Mouse (Mus musculus): ENCODE measurements at regions not wholly inside any gene's neighbourhood (a gene's known extent, or its start where the extent isn't known, plus 50 kb on each side); places are given as distances from the start of the nearest gene placed in this dataset.
"Not testable (repeated sequence)": the region's sequence is repeated elsewhere in the genome, so short reads cannot be mapped to it uniquely, and the experiment has no call there.

DNA sequence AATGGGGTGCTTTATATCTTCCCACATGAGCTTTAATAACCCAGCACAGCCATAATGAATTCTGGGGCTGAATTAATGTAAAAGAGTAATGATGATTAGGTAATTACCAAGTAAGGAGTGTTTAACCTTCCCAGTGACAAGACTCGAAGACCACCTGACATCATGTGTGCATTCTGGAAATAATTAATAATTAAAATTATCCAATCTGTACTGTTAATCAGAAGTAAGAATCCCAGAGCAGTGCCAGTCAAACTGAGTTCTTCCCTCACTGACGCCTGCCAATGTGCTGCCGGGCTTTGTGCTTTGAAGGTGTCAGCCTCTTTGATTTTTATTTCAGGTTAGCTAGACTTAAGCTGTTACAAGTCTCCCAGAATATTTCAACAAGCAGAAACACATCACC, 183.0 kb upstream of the Plxna2 start:
- DNase-seq: no peak

DNA sequence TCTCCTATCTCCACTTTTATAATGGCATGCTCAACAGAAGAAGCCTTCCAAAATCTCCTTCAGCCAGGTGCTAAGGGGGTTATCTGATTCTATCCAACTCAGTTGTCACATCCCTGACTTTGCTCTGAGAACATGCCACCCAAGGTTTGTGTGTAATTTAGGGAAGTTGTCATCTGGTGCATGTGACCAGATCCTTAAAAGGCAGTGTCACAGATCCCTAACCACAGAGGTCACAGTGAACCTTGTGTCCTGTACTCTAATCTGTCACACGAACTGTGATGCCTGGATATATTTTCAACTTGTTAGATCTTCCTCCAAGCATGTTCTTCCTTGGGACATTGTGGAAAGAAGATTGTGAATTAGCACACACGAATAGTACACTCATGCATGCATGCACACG, 189.4 kb upstream of the Plxna2 start:
- no peak for DNase-seq

DNA sequence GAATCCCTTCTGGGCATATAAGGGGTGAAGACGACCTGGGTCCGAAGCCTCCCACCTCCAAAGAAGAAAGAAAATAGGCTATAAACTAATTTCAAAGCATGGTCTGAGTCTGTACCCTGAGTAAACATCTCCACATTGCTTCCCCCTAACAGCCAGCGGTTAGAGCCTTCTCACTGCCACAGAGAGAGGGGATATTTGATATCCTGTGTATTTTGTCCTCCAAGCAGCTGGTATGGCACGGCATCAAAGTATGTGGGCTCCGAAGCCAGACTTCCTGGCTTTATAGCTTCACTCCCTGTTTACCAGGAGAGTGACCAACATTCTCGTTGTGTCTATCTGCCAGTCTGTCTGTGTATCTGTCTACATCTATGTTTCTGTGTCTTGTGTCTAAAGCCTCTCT, 191.7 kb upstream of the Plxna2 start:
- no peak for DNase-seq

DNA sequence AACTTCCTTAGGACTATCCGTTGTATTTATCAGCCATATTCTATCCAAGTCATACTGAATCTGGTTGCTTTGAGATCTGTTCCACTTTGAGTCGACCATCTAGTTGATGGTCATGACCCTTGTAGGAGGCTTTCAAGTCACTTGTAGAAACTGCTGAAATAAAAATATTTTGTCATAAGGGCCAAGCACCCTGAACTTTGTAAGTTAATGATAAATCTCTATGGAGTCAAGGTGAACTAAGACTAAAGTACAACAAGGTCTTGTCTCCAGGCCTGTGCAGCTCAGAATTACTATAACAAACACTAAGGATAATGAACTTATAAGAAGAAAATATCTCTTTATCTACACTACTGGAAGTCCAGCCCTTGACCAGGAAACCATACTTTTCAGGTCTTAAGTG, 193.8 kb upstream of the Plxna2 start:
- DNase-seq: no peak

DNA sequence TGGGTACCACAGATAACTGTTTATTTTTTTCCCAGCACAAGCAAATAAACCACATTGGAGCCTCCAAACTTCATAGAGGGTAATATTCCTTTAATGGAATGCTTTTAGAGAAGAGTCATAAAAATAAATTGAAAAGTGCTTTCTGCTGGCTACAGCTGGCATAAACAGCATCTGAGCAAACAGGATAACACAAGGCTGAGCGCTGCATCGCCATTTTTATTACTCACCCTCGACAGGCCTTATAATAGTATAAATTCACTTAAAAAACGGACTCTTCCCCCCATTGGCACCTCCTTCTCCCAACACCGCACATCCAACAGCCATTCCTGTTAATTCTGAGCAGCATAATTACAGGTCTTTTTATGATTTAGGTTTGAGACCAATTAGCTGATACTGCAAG, 205.8 kb upstream of the Plxna2 start:
- no peak for DNase-seq

DNA sequence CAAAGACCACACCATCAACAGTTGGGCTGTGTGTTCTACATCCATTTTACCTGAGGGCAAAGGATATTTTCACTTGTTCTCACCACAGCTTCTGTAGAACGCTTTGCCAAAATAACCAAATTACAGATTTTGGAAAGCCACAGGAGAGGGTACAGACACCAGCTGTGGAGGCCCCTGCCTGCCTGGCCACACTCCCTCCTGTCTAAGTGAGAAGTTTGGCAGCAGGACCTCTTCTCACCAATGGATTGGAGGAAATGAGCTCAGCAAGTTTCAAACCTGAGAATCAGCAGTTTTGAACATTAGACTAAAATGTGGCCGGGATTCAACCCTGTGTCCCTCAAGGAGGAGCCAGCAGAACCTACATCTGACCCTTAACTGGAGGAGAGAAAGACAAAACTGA, 206.2 kb upstream of the Plxna2 start:
- DNase-seq: no peak

DNA sequence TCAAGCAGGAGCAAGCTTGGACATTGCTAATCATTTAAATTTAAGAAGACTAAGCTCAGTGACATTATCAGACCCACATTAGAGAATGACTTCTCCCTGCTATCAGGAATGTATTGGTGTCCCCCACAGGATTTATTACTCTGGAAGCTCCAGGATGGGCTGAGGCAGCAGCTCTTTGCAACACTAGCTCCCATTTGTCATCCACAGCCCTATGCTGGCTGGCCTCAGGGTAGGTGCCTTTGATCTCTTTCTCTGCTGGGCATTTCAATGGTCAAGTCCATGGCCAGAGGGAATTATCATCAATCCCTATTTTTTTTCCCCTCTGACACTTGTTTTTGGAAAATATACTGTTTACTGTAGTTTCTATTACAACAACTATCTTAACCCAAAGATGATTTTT, 218.7 kb upstream of the Plxna2 start:
- no peak for DNase-seq

DNA sequence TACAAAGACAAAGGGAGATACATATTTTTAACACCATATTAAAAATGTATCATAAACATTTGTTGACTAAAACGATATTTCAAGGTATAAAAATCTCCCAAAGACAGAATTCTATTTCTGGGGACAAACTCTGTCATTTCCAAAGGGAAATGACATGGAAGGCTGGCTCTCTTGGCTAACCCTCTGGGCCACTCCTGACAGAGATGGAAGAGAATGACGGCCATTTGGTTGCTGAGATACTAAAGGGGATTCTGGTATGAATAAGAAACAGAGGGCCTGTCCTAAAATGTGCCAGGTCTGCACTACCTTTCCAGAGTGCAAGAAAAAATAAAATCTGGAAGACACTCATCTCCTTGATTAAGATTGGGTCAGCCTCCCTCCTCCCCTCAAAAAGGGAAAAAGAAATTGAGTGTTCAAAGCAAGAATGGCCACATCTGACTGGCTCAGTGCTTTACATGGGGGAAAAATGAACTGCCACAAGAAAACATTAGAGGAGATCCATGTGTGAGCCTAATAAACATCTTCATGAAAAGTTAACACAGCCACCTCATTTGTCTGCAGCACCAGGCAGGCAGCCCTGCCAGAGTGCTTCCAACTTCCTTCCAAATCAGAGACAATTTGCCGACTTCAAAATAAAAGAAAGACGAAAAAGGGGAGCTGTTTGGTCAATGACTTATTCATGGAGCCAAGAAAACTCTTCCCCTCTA, 221.1 kb upstream of the Plxna2 start:
- DNase-seq: no peak

DNA sequence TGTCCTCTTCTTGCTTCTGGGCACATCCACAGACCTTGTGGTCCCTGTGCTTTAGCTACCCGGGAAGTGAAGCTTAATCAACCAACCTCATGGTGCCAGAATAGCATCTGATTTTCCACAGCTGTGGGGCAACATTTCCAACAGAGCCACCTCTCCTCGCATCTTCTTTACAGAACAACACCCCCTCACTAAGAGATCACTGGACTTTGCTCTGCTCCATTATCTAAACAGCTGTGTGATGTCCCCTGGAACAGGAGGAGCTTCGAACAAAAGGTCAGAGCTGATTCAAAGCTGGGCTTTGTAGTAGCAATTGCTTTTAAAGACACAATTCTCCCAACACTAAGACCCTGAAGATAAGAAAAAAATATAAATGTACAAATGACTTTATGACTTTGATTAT, 224.3 kb upstream of the Plxna2 start:
- DNase-seq: no peak

DNA sequence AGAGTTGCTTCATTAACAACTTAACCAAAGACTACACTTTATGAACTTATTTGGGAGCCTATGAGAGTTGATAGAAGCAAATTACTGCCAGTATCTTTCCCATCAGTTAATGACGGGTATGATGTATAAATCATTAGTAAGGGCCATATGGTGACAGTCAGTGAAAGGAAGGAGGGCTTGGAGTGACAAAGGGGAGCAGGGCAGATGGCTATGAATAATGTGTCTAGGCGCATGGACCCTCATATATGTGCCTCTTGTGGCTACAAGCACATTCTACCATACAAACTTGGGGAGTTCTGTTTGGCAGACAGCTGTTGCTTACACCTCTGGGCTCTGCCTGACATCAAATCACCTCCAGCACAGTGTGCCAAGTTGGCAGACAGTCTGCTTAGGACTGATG, 227.8 kb upstream of the Plxna2 start:
- DNase-seq: no peak

DNA sequence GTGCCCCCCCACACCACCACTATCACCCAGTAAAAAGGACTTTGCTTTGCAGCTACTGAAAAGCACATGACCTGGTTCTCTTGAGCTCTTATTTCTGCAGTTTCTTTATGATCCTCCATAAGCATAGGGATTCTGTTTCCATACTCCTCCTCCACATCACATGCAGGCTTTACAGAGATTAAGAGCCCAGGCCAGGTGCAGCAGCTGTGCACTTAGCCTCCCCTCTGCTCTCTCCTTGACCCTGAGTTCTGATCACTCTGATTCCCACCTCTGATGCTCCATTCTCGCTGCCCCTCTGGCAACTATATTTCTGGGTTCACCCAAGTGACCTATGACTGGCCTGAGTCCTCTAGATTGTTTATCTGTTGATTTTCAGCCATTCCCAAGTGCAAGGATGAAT, 239.9 kb upstream of the Plxna2 start:
- no peak for DNase-seq

DNA sequence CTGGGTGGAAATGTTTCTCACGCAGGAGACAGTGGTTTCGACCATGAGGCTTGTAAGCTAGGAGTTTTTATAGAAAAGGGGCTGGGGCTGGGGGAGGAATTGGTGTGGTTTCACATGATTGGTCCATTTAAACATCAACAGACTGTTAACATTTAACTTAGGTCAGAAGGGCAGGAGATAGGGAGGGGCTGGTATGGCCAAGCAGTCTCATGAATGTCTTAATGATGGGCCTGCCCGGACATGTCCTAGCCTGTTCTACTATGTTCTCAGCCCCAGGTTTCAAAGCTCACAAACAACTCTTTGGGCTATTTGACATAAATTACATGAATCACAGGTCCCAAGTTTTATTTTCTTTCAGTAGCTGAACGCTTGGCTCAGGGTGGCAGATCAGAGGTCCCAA, 244.5 kb upstream of the Plxna2 start:
- DNase-seq: not testable (repeated sequence)

DNA sequence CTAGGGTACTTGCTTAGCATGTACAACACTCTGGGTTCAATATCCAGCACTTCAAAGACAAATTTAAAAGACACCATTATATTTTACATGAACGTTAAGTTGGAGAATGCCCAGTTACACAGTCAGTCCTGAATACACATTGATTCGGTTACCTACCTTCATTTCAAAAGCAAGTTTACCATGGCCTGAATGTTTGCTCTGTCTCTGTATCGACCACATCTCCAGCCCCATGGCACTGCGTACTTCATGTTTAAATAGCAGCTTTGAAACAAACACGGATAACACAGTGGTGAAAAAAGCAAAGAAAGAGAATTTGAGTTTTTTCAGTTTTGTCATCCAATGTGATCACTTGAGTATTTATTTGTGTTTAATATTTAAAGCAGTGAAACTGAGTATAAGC, 254.1 kb upstream of the Plxna2 start:
- no peak for DNase-seq

DNA sequence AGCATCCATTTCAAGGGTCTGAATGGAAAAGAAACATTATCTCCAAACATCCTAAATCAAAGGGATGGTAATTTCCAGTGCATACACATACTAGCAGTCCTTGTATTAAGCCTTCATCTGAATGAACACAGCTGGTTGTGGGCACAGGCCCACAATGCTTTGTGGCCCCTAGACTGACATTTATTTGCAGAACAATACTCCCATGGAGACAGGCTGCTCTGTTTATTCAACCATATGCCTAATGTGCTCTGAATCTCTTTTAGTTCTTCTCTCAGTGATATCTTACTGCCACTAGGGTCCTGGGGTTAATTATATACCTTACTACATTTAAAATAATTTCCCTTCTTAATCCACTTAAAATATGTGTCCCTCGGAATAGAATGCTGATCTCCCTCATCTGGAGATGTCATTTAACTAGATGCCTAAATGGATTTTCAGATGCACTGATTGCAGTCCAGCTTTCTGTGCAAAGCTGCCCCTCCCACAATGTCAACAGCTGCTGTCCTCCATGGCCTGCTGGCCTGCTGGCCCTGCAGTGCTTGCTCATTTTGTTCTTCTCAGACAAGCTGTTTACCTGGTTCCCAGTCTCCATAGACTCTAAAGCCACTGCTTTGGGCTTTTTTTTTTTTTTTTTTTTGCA, 254.8 kb upstream of the Plxna2 start:
- DNase-seq: no peak

DNA sequence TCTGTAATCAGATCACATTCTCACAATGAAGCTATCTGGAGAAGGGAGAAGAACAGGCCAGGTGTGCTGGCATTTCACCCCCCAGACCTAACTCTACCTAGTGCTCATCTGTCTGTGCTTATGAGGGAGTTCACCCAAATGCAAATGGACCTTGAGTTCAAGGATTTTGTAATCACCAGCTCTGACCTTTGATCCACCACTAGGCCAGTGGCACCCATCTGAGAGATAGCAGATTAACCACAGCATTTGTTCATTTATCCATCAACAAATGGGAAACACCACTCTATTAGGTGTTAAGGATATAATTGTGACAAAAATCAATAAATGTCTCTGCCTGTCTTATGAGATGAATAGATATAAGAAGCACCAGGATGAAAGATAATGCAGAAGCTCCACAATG, 255.7 kb upstream of the Plxna2 start:
- DNase-seq: no peak

DNA sequence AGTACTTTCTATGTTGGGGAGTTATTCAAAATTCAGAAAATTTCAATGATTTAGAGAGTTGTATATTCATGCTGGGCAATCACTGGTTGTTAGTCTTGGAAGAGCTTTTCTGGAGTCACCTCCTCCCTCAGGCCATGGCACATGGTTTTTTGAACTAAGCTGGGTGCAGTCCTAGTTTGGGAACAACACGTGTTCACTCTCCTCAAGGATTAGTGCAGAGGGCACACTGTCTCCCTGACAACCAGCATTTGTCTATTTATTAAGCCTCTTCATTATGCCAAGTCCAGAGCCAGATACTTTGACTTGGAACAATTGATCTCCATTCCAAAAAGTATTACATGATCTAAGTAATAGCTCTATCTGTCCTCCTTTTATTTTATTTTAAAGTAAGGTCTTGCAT, 256.7 kb upstream of the Plxna2 start:
- DNase-seq: peak; percentile 14

DNA sequence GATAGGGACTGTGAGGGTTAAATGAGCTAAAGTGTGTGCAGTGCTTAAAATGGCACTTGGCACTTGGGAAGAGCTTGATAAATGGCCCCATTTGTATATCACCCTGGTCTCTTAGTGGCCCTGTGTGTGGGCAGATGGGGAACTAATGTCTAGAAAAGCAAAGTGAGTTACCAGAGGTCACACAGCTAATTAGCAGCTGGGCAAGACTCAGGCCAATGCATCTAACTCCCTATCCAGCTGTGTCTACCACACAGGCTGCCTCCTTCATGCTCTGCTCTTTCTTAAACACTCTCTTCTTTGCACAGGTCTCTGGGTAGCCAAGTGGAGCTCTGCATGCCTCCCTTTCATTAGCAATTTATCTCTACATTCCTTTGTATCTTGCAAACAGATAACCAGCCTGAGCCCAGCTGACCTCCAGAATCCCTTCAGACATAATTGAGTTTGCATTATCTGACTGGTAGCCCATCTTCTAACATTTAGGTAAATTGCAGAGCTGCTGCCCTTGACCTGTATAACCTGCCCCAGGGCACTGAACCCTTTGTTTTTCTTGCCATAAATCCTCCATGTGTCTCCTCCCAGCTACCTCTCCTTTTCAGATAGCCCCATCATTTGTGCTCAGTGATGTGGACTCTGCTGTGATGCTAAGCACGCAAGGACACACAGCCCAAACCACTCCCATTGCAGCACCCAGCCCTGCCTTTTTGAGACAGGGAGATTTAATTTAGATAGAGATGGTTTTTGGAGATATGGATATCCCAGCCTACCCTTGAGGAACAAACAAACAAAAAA, 263.5 kb upstream of the Plxna2 start:
- no peak for DNase-seq

DNA sequence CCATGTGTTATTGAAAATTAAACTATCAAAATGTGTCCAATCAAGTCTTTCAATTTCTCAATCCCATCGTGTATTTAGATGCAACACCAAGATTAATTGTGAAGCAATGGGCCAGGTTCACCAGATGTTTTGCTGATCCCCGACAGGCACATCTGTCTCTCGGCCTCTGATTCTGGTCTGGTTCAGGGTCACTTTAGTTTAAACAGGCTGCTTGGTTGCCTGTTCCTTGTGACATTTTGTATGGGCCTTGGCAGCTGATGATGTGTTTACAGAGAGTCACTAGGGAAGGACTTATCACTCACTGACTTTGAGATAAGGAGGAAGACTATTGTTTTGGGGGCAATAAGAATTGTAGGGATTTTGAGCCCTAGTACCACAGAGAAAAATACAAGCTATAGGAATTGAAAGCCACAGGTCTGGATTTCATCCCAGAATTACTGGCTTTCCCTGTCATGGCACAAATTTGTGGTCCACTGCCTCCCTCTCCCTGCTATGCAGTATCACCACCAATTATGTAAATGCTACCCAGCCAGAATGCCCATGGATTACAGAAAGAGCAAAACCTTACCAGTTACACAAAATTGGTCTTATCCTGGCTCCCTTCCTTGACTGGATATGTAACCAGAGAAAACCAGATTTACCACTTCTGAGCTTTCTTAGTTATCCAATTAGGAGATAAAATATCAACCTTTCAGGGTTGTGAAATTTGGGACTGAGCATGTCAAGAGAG, 272.5 kb upstream of the Plxna2 start:
- DNase-seq: no peak

DNA sequence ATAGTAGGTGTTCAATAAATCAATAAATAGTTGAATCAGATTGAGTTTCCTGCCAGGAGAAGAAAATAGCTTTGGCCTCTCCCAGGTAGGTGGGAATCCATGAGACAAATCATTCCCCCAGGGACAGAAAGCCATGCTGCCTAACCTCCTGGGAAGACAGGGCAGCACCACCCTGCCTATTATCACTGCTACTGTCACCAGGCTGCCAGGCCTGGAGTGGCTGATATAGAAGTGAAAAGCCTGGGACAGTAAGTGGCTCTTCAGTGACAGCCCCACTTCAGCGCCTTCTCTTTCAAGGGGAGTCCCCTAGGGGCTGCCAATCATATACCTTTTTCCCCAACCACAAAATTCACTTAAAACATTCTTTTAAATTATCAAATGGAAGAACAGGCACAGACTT, 275.4 kb upstream of the Plxna2 start:
- DNase-seq: no peak

DNA sequence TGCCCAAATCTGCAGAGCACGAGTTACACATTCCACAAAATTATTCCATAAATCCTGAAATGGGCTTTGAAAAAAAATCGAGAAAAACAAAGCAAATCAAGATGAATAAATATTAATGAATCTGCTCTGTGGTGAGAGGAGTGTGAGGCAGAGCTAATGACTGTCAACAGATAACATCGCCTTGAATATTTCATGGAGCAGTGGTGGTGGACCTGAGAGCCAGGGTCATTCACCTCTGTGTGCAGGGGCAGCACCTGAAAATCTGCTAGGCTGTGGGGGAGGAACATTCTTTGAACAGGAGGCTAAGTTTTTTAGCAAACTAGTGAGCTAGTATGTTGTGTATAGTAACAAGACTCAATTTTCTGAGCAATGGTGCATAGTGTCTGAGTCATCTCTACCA, 276.3 kb upstream of the Plxna2 start:
- DNase-seq: no peak

DNA sequence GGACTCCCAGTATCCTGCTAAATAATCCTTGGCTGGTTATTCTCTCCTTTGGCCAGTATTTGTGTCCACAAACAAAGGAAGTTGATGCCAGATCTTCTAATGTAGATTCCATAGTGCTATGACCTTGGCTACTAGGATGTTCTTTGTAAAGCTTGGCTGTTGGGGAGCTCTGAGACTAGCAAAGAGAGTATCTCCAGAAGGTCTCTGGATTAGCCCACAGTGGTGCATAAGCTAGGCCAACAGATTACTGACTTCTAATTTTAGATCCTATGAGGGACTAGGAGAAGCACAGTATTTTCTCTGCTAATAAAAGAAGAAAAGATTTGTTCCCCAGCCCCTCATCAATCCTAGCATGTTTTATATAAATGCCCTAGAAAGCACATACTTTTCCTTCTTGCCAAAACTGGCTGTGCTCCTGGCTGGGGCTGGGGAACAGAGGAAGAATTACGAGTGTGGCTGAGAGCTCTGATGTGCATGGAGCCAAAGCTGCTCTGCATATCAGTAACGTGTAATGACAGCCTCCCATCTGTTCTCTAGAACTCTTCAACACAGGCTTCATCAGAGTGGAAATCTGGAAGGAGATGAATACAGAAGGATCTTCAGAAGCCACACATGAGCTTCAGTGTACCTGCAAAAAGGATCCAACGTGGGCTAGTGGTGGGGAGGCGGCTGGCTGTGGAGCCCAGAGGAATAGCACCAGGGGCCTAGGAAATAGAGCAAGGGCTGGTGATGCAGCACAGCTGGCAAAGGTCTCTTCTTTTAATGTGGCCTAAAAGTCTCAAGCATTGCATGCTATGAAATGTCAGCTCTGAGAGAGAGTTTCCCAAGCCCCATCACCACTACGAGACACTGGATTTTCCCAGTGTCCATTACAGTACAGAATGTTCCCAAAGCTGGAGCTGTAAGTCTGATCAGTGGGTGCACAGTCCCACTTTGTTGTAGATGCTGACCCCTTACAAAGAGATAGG, 283.0 kb upstream of the Plxna2 start:
- peak; percentile 86 for DNase-seq

DNA sequence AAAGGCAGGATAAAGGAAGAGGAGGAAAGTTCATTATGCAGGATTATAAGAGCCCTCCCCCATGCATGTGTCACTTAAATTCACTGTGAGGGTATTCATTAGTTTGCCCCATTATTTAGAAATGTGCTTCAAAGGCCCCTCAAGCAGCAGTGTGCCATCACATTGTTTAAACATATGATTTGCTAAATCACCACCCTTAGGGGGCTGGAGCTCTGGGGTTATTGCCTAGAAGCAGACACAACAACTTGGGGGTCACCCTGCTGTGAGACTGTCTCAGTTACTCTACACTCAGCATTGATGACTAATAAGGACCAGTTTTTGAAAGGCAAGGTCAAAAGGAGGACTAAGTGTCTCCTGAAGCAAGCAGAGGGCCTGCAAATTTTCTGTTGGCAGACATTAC, 285.4 kb upstream of the Plxna2 start:
- no peak for DNase-seq

Data from layer of hippocampus, adult 9-11 months (tissue).